ENCODE assay signal across 8 mouse cellular contexts in genomic region chr11:100711783-100712615, GRCm38 (mm10). TPM values are rescaled to one million over a fixed set of nuclear protein-coding genes. Genes with fewer than 3 reads are reported as not detected.
DNase-seq lines count a peak whose midpoint lies in the region; ATAC-seq lines count a peak whose summit lies in the region.

TSS of gene Kat2a (minus strand) at chr11:100712465.

- peaks cover 32% of the 10 kb centered on the region for H3K4me1 ChIP-seq in hindbrain, embryonic 13.5 days (replicated peaks)

- no peaks in the 10 kb centered on the region for H3K9me3 ChIP-seq in hindbrain, embryonic 13.5 days

- H3K27me3 ChIP-seq in hindbrain, embryonic 13.5 days: no peaks in the 10 kb centered on the region

- peak within 1 kb of the TSS; percentile 86 for H3K27ac ChIP-seq in hindbrain, embryonic 13.5 days

- 2% methylated on average over 42 of the region's 48 CpGs for WGBS in hindbrain, embryonic 13.5 days

- H3K4me2 ChIP-seq in hindbrain, embryonic 13.5 days: peak within 1 kb of the TSS; percentile 67

- peak within 1 kb of the TSS; percentile 98 for H3K4me3 ChIP-seq in hindbrain, embryonic 13.5 days

- ATAC-seq in hindbrain, embryonic 13.5 days (ENCODE audit: low FRiP score): peak; percentile 89

- peaks cover 59% of the 10 kb centered on the region for H3K36me3 ChIP-seq in hindbrain, embryonic 13.5 days

- peak within 1 kb of the TSS; percentile 95 for H3K9ac ChIP-seq in hindbrain, embryonic 13.5 days

- DNase-seq in T-cell, adult 2 months (ENCODE audit: low spot score): peak; percentile 40
- DNase-seq in cerebellum, postnatal 10 days: peak; percentile 92 to 94
- peak; percentile 59 to 70 for DNase-seq in frontal cortex, postnatal 25 days (ENCODE audit: low spot score in 2 of 2)
- DNase-seq in left cerebral cortex, adult 11 months (ENCODE audit: low spot score): peak; percentile 70
- DNase-seq in lung, postnatal 4 days: peak; percentile 87 to 92
- DNase-seq in right cerebral cortex, postnatal 10 days (ENCODE audit: low spot score in 2 of 2): peak; percentile 92
- DNase-seq in yolk sac, embryonic 10.5 days (ENCODE audit: low spot score): peak; percentile 83

RNA-seq across cellular contexts. Expression of gene Kat2a, which starts in this region (rescaled TPM):
- polyA plus RNA-seq in hindbrain, embryonic 13.5 days (2015; fragmentation: Nextera tagmentation; extraction: Ambion mirVana): 47.4 and 48.0 TPM in 2 replicates

Comparison
In these comparisons a context has a peak if more than half of its experiments do, and no peak if none do; other contexts are left out.
1. Peak in every context shown above with its lines: DNase-seq, ATAC-seq, H3K4me3 ChIP-seq and H3K27ac ChIP-seq.
2. DNase-seq: peak in every context shown above with its lines; median percentile 93 in cerebellum, postnatal 10 days; 92 in right cerebral cortex, postnatal 10 days; 90 in lung, postnatal 4 days; 83 in yolk sac, embryonic 10.5 days; 70 in left cerebral cortex, adult 11 months; 64 in frontal cortex, postnatal 25 days; 40 in T-cell, adult 2 months.